Mouse (Mus musculus) small intestine, adult 2 months (tissue): ENCODE results near the gene Irf2.

ENCODE experiments used
- CTCF ChIP-seq: fragments of 200-500 bp; IDR thresholded peaks from 2 replicates; pipeline ENCODE4 v1.5.1; 2012; ENCODE audit warnings: low read depth, mild to moderate bottlenecking, control low read depth, inconsistent platforms, low read length, moderate library complexity, mixed read lengths; ENCODE audit not compliant: insufficient replicate concordance, insufficient read length; ENCODE audit errors: extremely low read depth
- POLR2A ChIP-seq: fragments of 200-500 bp; IDR thresholded peaks from 2 replicates; pipeline ENCODE4 v1.6.1; 2012; ENCODE audit warnings: low read depth, mild to moderate bottlenecking, control low read depth, inconsistent platforms, low read length, moderate library complexity

DNA sequence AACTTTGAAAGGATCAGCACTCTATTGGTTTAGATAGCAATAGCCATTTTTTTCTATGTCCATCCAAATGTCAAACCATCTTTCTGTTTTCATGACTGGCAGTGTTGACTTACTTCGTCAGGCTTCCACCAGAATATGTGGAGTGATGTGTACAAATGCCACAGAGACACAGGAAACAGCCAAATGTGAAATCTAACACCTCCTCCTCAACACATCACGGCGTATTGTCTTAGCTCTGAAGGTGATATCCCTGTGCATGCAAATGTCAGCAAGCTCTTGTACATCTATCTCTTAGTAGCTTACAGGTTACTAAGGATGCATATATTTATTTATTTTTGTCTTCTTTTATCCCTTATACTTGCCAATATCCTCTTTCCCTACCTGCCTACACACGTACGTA, 42.7 kb downstream of the Irf2 start:
- TF ChIP-seq CTCF, result no peak
- TF ChIP-seq POLR2A, result no peak
